Mouse (Mus musculus) frontal cortex, postnatal 14 days (tissue): ENCODE results near the gene Vmn2r87.
"Not testable (repeated sequence)": the region's sequence is repeated elsewhere in the genome, so short reads cannot be mapped to it uniquely, and the experiment has no call there.

Source experiments
- DNase-seq, 2 experiments: peaks; one replicate each; pipeline ENCODE4 v3.0.0; 2022; ENCODE audit warnings: low spot score in 2 of 2

Vmn2r87 gene

DNA sequence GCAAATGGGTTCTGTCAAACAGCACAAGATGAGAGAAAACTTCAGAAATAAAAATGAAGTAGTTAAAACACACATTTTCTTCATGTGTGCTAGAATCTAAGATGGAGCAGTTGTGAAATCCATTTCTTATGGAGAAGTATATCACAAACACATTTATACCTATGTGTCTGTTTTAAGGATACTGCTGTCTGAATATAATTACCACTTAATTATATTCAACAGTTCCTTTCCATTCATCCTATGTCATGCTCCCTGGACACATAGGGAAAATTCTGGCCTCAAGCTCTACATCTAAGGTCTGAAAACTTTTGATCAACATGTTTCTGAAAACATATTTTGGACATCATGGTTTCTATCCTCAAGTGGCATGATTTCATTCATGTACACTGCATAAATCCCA, at the start of gene Vmn2r87:
TSS of gene Vmn2r87 (minus strand) at position 101 of the 400 bp plus-strand sequence.
- no peak for DNase-seq

- DNase-seq: not testable (repeated sequence)
These were observed 47.1 kb upstream of the Vmn2r87 start for GRCm38 (mm10) chr10:130544331-130544730.

- DNase-seq: peak; percentile 71 to 80
These were observed 44.9 kb upstream of the Vmn2r87 start for GRCm38 (mm10) chr10:130541931-130542691.

- DNase-seq: no peak
These were observed 38.9 kb upstream of the Vmn2r87 start for GRCm38 (mm10) chr10:130536101-130536500.

DNA sequence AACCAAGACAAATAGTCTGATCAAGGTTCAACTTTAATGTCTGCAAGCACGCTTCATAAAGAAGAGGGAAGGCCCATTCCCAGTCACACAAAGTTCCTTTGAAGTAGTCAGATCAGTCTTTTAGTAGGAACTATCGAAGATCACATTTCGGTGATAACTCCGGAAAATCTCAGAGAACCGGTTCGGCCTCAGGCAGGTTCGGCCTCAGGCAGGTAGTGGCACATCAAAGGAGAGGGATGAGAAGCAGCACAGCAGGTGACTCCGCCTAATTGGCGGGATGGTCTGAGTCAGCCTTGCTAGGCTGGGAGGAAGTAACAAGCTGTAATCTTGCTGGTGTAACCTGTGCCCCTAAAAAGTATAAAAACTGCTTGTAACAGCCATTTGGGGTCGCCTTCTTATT, 30.7 kb upstream of the Vmn2r87 start:
- no peak for DNase-seq

- peak in 1 of 2 experiments; percentile 7 for DNase-seq
These were observed 26.9 kb downstream of the Vmn2r87 start for GRCm38 (mm10) chr10:130470311-130470760.

- not testable (repeated sequence) for DNase-seq
These were observed 41.2 kb downstream of the Vmn2r87 start, which contains the start of gene Vmn2r86 for GRCm38 (mm10) chr10:130455950-130456349. Vmn2r86 (minus strand) TSS chr10:130456050.

DNA sequence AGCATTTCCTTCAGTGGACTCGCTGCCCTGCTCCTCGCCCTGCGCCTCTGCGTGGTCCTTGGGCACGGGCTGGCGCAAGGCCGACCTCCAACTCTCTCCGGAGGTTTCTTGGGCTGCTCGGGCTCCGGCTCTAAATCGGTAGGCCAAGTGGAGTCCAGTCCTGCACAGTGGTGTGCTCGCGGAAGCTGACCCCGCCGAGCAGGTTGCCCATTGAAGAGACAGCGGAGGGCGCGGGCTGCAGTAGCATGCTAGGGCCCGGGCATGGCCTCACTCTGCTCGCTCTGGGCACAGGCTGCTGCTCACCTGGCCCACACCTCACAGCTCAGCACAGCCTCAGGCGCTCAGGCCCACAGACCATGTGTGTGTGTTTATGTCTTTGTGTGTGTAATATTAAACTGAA, 52.4 kb downstream of the Vmn2r87 start:
- DNase-seq: no peak

DNA sequence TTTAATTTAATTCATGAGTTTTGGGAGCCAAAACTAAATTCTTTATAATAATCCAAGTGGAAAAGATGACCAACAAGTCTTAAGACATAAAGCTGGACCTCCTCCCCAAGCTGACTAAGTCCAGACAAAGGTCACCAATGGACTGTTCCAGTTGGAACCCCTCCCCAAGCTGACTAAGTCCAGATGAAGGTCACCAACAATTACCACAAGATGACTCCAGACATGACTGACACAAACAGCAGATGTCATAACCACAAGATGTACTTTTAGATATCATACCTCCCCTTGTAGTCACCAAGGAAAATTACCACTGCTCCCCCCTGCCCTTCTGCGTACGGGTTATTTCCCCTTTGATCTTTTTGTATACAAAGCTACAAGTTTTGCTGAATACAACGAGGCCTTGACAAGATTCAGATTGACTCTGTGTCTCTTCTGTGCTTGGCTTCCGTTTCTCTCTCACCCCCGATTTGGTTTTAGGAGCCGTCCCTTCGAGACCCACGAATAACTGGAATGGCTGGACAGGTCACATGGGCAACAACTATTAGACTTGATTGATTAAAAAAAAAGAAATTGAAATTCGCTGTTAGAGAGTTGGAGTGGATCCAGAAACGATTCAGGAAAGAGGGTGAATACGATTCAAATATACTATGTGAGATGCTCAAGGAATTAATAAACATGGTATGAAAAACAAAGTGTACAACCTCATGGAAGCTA, 62.9 kb downstream of the Vmn2r87 start:
- DNase-seq: not testable (repeated sequence)

- not testable (repeated sequence) for DNase-seq
These were observed 67.6 kb downstream of the Vmn2r87 start, which contains the start of gene Vmn2r85 for GRCm38 (mm10) chr10:130429603-130430002. Vmn2r85 (minus strand) TSS chr10:130429703.

- DNase-seq: not testable (repeated sequence)
These were observed 74.8 kb downstream of the Vmn2r87 start for GRCm38 (mm10) chr10:130422368-130422767.
